Mouse (Mus musculus) heart, postnatal 0 days (tissue): ENCODE measurements around the gene Eef1akmt4.

Experiments used
- CTCF ChIP-seq: IDR thresholded peaks from 2 replicates; pipeline ENCODE4 v1.5.1; 2016; ENCODE audit warnings: antibody characterized with exemption, control low read depth, low read depth
- EP300 ChIP-seq: IDR thresholded peaks from 2 replicates; pipeline ENCODE4 v1.6.1; 2016; ENCODE audit warnings: antibody characterized with exemption, low read depth

DNA sequence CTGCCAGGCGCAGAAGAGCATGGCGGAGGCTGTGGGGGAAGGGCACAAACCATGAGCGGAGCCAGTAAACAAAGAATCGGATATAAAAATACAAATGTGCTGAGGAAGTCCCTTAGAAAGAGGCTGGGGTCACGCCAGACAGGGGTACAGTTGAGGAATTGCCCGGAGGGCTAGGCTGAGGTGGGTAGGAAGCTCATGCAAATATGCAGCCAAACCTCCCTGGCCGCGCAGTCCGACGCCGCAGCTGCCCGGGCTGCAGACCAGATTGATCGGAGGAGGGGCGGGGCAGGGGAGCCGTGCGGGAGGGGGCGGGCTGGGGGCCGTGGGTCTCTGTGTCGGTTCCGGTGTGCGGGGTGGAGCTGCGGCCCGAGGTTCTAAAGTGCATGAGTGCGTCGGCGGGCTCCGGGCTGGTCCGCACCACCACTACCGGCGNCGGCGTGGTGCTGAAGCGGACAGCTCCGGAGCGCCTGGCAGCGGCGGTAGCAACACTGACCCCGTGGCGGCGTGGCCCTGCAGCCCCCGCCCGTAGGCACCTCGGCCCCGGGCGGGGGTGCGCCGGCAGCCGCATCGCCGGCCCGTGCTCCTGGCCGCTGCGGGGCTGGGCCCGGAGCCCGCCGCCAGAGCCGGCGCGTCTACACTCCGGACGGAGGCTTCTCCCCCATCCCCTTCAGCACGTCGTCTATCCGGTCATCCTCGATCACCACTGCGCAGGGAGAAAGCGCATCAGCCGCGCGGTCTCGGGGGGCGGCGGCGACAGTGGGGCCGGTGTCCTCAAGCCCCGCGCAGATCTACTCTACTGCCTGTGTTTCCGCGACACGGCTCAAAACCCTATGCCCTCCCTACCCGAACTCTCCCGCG lies 8.4 kb downstream of the Eef1akmt4 start:
- no peak for TF ChIP-seq CTCF
- no peak for TF ChIP-seq EP300
